Mouse (Mus musculus): Measurements from ENCODE around the gene Tmem237. TPM values are rescaled to one million over a fixed set of nuclear protein-coding genes. Genes with fewer than 3 reads are reported as not detected.

Tmem237 gene
- polyA plus RNA-seq, 1 experiment = 1.4 TPM

DNA sequence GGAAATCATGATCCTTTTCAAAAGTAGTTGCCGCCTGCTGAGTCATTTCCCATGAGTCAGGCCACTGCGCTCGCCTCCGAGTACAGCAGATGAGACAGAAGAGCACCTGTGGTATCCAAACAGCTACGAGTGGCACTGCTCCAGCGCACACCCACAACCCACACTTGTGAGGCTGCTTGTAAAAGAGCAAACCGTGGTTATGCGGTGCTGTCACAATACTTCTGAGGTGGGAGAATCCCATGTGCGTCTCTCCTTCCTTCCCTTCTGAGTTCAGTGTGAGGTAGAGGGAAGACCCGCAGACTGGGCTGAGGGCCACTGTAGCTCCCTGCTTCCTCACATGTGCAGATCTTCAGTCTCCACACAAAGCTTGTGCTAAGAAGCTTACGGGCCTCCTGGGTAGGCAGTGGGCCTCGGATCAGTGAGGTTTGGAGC, 42.8 kb upstream of the Tmem237 start, which contains the start of gene Mpp4:
Mpp4 (minus strand) TSS at position 360 of the 432 bp plus-strand sequence.
- no peak for DNase-seq (ENCODE audit: low read depth in 1 of 2, low spot score in 2 of 2)
- 23% methylated on average over 12 of the region's 12 CpGs for WGBS
- H3K4me3 ChIP-seq (ENCODE audit: extremely low read depth, insufficient read depth, insufficient read length) = no peak within 1 kb of the TSS
- no peak within 1 kb of the TSS for H3K27ac ChIP-seq (ENCODE audit: insufficient read depth, low read length)
- H3K4me1 ChIP-seq (ENCODE audit: control insufficient read depth, insufficient read depth, insufficient read length) = no peaks in the 10 kb centered on the region
- H3K27me3 ChIP-seq (ENCODE audit: control insufficient read depth, insufficient read depth, low read length) = no peaks in the 10 kb centered on the region
- H3K36me3 ChIP-seq (ENCODE audit: control insufficient read depth, insufficient read depth, low read length) = peaks cover 7% of the 10 kb centered on the region; the same call in 1 of the 2 replicates
- TF ChIP-seq CTCF (IDR thresholded peaks at IDR 0.05; ENCODE audit: extremely low read depth, insufficient read depth, insufficient read length, insufficient replicate concordance) (no peak), POLR2A (IDR thresholded peaks at IDR 0.05; ENCODE audit: low read depth, low read length) (no peak)

DNA sequence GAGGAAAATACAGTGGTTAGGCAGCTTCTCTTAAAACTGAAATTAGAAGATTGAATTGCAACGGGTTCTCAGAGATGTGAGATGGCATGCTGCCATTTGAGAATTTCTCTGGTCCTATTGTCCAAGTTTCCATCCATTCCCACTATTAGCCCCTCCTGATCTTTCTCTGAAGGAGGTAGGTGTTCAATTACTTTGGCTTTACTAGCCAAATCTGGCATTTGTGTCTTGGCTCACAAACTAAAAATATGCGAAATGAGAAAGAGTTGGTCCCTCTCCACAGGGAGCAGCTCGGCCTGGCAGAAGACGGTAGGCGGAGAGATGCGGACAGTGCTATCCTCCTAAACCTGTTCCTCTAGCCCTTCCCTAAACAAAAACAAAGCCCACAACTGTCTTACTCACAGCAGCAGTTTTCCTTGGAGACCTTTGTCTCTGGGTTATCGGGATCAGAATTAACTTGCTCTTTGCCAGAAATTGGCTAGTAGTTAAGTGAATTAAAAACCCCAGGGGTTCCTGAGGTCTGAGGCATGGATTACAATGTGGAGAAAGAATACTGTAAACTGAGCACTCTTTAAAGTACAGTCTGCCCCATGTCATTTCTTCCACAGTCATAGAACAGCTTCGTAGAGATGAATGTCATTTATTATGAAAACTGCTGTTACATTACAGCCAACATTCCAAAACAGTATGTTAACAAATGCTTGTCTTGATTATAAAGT, 42.3 kb upstream of the Tmem237 start:
- TF ChIP-seq CTCF (IDR thresholded peaks at IDR 0.05; ENCODE audit: extremely low read depth, insufficient read depth, insufficient read length, insufficient replicate concordance) (no peak), POLR2A (IDR thresholded peaks at IDR 0.05; ENCODE audit: low read depth, low read length) (no peak)
- Histone ChIP-seq H3K27ac (ENCODE audit: insufficient read depth, low read length) (no peak overlapping the region), H3K36me3 (ENCODE audit: control insufficient read depth, insufficient read depth, low read length) (peaks cover 7% of the 10 kb centered on the region; the same call in 1 of the 2 replicates), H3K4me1 (ENCODE audit: control insufficient read depth, insufficient read depth, insufficient read length) (no peaks in the 10 kb centered on the region), H3K4me3 (ENCODE audit: extremely low read depth, insufficient read depth, insufficient read length) (no peak overlapping the region), H3K27me3 (ENCODE audit: control insufficient read depth, insufficient read depth, low read length) (no peaks in the 10 kb centered on the region)
- 77% methylated on average over 8 of the region's 8 CpGs for whole genome bisulfite sequencing
- no peak for DNase-seq (ENCODE audit: low read depth in 1 of 2, low spot score in 2 of 2)

DNA sequence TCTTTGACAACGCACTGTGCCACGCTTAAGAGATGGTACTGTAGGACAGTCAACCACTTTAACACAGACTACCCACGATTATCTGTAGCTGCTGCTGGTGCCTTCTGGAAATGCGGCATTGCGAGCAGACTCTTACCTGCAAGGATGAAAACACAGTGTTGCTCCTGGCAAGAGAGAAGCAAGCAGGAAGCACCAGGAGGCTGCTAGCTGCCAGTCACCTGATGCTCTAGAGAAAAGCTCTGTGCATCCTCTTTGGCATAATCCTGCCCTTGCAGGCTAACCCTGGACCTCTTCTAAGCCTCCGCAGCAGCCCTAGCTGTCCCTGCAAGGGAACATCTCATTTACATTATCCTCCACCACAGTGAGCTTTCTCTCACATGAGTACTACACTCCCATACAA, 41.2 kb upstream of the Tmem237 start:
- WGBS = 84% methylated on average over 6 of the region's 6 CpGs
- TF ChIP-seq CTCF (IDR thresholded peaks at IDR 0.05; ENCODE audit: extremely low read depth, insufficient read depth, insufficient read length, insufficient replicate concordance) = no peak
- no peak for TF ChIP-seq POLR2A (IDR thresholded peaks at IDR 0.05; ENCODE audit: low read depth, low read length)
- no peak overlapping the region for H3K27ac ChIP-seq (ENCODE audit: insufficient read depth, low read length)

DNA sequence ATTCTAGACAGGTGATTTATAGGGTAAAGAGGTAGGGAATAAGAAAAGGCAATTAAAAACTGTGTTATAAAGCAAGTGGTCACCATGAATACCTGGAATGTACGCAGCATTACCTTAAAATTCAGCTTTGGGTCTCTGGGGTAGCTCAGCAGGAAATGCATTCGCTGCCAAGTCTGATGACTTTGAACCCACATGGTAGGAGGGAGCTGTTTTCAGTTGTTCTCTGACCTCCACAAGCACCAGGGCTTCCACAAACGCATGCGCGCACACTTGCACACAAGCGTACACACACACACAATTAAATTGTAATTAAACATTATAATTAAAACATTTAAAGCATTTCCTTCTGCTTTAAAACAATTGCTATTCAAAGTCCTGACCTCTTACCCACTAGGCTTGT, 40.7 kb upstream of the Tmem237 start:
- TF ChIP-seq CTCF (IDR thresholded peaks at IDR 0.05; ENCODE audit: extremely low read depth, insufficient read depth, insufficient read length, insufficient replicate concordance) = no peak
- no peak for TF ChIP-seq POLR2A (IDR thresholded peaks at IDR 0.05; ENCODE audit: low read depth, low read length)
- no peaks in the 10 kb centered on the region for H3K4me1 ChIP-seq (ENCODE audit: control insufficient read depth, insufficient read depth, insufficient read length)
- H3K36me3 ChIP-seq (ENCODE audit: control insufficient read depth, insufficient read depth, low read length) = peaks cover 7% of the 10 kb centered on the region; the same call in 1 of the 2 replicates
- no peak overlapping the region for H3K27ac ChIP-seq (ENCODE audit: insufficient read depth, low read length)
- WGBS = 63% methylated on average over 6 of the region's 6 CpGs
- DNase-seq (ENCODE audit: low read depth in 1 of 2, low spot score in 2 of 2) = no peak
- H3K27me3 ChIP-seq (ENCODE audit: control insufficient read depth, insufficient read depth, low read length) = no peaks in the 10 kb centered on the region
- no peak overlapping the region for H3K4me3 ChIP-seq (ENCODE audit: extremely low read depth, insufficient read depth, insufficient read length)

More for the DNA sequence above, 41.2 kb upstream of the Tmem237 start:
- no peaks in the 10 kb centered on the region for H3K27me3 ChIP-seq (ENCODE audit: control insufficient read depth, insufficient read depth, low read length)
- H3K36me3 ChIP-seq (ENCODE audit: control insufficient read depth, insufficient read depth, low read length) = peaks cover 7% of the 10 kb centered on the region; the same call in 1 of the 2 replicates
- DNase-seq (ENCODE audit: low read depth in 1 of 2, low spot score in 2 of 2) = no peak
- H3K4me1 ChIP-seq (ENCODE audit: control insufficient read depth, insufficient read depth, insufficient read length) = no peaks in the 10 kb centered on the region
- no peak overlapping the region for H3K4me3 ChIP-seq (ENCODE audit: extremely low read depth, insufficient read depth, insufficient read length)

DNA sequence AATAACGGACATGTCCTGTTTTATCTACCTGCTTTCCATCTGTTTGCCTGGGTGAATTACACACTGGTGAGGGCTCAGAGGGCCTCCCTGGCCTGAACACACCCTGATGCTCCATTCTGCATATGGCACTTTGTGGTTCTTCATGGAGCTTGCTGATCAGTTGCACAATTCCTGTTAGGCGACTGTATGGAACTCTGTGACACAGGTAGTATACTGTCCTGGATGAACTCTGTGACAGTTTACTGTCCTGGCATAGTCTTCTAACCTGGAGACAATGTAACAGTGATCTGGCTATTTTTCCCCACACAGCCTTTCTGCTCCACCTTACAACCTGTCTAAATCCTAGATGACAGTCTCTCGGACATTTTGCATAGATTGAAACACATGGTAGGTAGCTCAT, 38.9 kb upstream of the Tmem237 start:
- Histone ChIP-seq H3K4me1 (ENCODE audit: control insufficient read depth, insufficient read depth, insufficient read length) (no peaks in the 10 kb centered on the region), H3K36me3 (ENCODE audit: control insufficient read depth, insufficient read depth, low read length) (peaks cover 7% of the 10 kb centered on the region; the same call in 1 of the 2 replicates), H3K27ac (ENCODE audit: insufficient read depth, low read length) (no peak overlapping the region), H3K27me3 (ENCODE audit: control insufficient read depth, insufficient read depth, low read length) (no peaks in the 10 kb centered on the region), H3K4me3 (ENCODE audit: extremely low read depth, insufficient read depth, insufficient read length) (no peak overlapping the region)
- DNase-seq (ENCODE audit: low read depth in 1 of 2, low spot score in 2 of 2) = no peak
- WGBS = 90% methylated on average over 3 of the region's 3 CpGs
- TF ChIP-seq POLR2A (IDR thresholded peaks at IDR 0.05; ENCODE audit: low read depth, low read length) (no peak), CTCF (IDR thresholded peaks at IDR 0.05; ENCODE audit: extremely low read depth, insufficient read depth, insufficient read length, insufficient replicate concordance) (no peak)

DNA sequence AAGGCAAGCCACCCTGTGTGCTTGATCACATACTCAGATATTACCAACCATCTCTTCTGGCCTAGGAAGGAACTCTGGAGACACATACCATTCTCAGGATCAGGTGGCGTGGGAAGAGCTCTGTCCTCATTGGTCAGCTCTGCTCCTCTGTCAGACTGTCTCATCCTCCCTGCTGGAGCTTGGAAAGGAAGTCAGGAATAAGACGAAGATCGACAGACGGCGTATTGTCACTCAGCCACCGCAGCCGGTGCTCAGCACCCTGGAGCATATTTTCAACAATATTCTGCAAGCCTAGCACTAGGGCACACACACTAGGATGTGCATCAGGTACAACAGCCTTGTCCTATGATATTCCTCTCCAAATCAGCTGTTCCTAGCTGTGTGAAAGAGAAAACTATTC, 38.3 kb upstream of the Tmem237 start:
- Histone ChIP-seq H3K4me3 (ENCODE audit: extremely low read depth, insufficient read depth, insufficient read length) (no peak overlapping the region), H3K27ac (ENCODE audit: insufficient read depth, low read length) (no peak overlapping the region), H3K36me3 (ENCODE audit: control insufficient read depth, insufficient read depth, low read length) (peaks cover 2% of the 10 kb centered on the region; the same call in 1 of the 2 replicates), H3K4me1 (ENCODE audit: control insufficient read depth, insufficient read depth, insufficient read length) (no peaks in the 10 kb centered on the region), H3K27me3 (ENCODE audit: control insufficient read depth, insufficient read depth, low read length) (no peaks in the 10 kb centered on the region)
- no peak for DNase-seq (ENCODE audit: low read depth in 1 of 2, low spot score in 2 of 2)
- WGBS = 94% methylated on average over 7 of the region's 7 CpGs
- TF ChIP-seq POLR2A (IDR thresholded peaks at IDR 0.05; ENCODE audit: low read depth, low read length) (no peak), CTCF (IDR thresholded peaks at IDR 0.05; ENCODE audit: extremely low read depth, insufficient read depth, insufficient read length, insufficient replicate concordance) (no peak)

DNA sequence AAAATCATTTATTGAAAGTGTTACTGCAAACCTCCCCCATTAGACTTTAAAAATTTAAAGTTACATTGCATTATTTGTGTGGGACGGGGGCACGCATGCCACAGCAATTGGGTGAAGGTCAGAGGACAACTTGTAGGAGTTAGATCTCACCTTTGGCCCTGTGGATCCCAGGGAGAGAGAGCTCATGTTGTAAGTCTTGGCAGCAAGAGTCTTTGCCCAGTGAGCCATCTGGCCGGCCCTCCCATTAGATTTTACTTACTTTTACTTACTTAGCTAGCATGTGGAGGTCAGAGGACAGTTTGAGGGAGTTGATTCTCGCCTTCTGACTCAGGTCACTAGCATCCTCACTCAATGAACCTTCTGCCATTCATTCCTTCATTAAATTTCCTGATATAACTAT, 37.6 kb upstream of the Tmem237 start:
- Histone ChIP-seq H3K4me1 (ENCODE audit: control insufficient read depth, insufficient read depth, insufficient read length) (no peaks in the 10 kb centered on the region), H3K4me3 (ENCODE audit: extremely low read depth, insufficient read depth, insufficient read length) (no peak overlapping the region), H3K36me3 (ENCODE audit: control insufficient read depth, insufficient read depth, low read length) (peaks cover under 1% of the 10 kb centered on the region; the same call in 1 of the 2 replicates), H3K27me3 (ENCODE audit: control insufficient read depth, insufficient read depth, low read length) (no peaks in the 10 kb centered on the region), H3K27ac (ENCODE audit: insufficient read depth, low read length) (no peak overlapping the region)
- no peak for DNase-seq (ENCODE audit: low read depth in 1 of 2, low spot score in 2 of 2)
- 92% methylated on average over 4 of the region's 4 CpGs for WGBS
- TF ChIP-seq POLR2A (IDR thresholded peaks at IDR 0.05; ENCODE audit: low read depth, low read length) = no peak
- TF ChIP-seq CTCF (IDR thresholded peaks at IDR 0.05; ENCODE audit: extremely low read depth, insufficient read depth, insufficient read length, insufficient replicate concordance) = no peak

All from spleen, adult 2 months (tissue).